Mouse (Mus musculus): ENCODE results near the gene Rapgef6. TPM values are rescaled to one million over a fixed set of nuclear protein-coding genes. Genes with fewer than 3 reads are reported as not detected.

The Rapgef6 gene
- polyA plus RNA-seq, 1 experiment from 2014 or later: 33.1 TPM

DNA sequence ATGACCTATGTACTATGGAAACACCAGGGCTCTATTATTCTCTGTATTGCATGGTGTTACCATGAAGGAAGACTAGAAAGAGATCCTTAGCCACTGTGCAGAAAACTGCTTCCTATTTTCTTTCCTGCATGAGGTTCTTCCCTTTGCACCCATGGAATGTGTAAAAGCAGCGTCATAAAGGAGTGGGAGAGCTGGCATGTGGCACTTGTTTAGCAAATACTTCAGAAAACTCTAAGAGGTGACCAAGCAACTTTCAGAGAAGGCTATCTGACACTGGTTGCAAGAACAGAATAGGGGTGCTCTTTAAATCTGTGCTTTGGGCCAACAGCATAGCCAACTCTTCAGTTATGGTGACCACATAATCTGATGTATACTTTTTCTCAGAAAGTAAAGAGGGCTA lies 212.5 kb downstream of the Rapgef6 start:
- no peaks in the 10 kb centered on the region for H3K4me1 ChIP-seq
- peaks cover 21% of the 10 kb centered on the region for H3K36me3 ChIP-seq
- no peak overlapping the region for H3K9ac ChIP-seq
- H3K9me3 ChIP-seq (replicated peaks): no peaks in the 10 kb centered on the region
- no peak overlapping the region for H3K4me2 ChIP-seq (replicated peaks)
- H3K27me3 ChIP-seq: no peaks in the 10 kb centered on the region
- 54% methylated on average over 1 of the region's 1 CpGs for WGBS
- no peak overlapping the region for H3K27ac ChIP-seq (replicated peaks)
- no peak overlapping the region for H3K4me3 ChIP-seq (replicated peaks)
- no peak for ATAC-seq (ENCODE audit: insufficient number of reproducible peaks, low FRiP score, low TSS enrichment, low read depth)

DNA sequence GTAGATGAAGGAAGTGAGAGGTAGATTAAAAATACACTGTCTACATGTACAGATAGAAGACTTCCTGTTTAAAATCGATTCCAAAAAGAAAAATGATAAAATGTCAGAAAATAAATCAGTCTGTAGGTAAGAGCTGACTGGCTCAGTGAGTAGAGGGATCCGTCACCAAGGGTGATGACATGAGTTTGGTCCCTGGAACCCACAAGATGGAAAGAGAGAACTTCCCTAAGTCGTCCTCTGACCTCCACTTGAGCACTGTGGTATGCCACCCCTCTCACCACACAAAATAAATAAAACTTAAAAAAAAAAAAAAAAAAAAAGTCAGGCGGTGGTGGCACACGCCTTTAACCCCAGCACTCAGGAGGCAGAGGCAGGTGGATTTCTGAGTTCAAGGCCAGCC lies 214.3 kb downstream of the Rapgef6 start:
- Histone ChIP-seq H3K36me3 (peaks cover 24% of the 10 kb centered on the region), H3K4me1 (no peaks in the 10 kb centered on the region), H3K4me2 (replicated peaks) (no peak overlapping the region), H3K27ac (replicated peaks) (no peak overlapping the region), H3K4me3 (replicated peaks) (no peak overlapping the region), H3K9ac (no peak overlapping the region), H3K27me3 (no peaks in the 10 kb centered on the region), H3K9me3 (replicated peaks) (no peaks in the 10 kb centered on the region)
- no peak for ATAC-seq (ENCODE audit: insufficient number of reproducible peaks, low FRiP score, low TSS enrichment, low read depth)
- WGBS: 92% methylated on average over 5 of the region's 5 CpGs

DNA sequence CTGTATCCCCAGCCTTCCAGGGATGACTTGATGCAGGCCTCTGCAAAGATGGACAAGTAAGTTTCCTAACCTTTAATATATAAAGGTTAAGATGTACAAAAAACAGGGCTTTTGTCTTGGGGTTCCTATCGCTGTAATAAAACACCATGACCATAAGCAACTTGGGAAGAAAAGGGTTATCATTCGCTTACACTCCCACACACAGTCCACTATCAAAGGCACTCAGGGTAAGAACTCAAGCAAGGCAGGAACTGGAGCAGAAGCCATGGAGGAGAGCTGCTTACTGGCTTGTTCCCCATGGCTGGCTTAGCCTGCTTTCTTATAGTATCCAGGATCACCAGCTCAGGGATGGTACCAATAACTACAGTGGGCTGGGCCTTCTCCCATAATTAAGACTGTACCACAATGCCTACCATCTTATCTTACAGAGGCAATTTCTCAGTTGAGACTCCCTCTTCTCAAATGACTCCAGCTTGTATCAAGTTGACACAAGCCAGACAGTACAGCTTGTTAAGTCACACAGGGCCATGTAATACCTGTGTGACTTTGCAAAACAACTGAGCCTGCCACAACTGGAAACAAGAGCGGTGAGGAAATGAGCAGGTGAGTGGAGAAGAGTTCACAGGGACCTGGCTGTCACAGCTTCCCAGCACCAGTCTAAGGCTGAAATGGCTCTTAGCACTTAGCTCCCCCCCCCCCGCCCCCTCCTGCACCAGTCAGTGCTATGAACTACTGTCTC lies 216.5 kb downstream of the Rapgef6 start:
- Histone ChIP-seq H3K27ac (replicated peaks) (no peak overlapping the region), H3K27me3 (no peaks in the 10 kb centered on the region), H3K4me2 (replicated peaks) (no peak overlapping the region), H3K9me3 (replicated peaks) (no peaks in the 10 kb centered on the region), H3K4me3 (replicated peaks) (no peak overlapping the region), H3K4me1 (no peaks in the 10 kb centered on the region), H3K9ac (no peak overlapping the region), H3K36me3 (peaks cover 24% of the 10 kb centered on the region)
- ATAC-seq (ENCODE audit: insufficient number of reproducible peaks, low FRiP score, low TSS enrichment, low read depth): no peak
- WGBS: 89% methylated on average over 4 of the region's 4 CpGs

DNA sequence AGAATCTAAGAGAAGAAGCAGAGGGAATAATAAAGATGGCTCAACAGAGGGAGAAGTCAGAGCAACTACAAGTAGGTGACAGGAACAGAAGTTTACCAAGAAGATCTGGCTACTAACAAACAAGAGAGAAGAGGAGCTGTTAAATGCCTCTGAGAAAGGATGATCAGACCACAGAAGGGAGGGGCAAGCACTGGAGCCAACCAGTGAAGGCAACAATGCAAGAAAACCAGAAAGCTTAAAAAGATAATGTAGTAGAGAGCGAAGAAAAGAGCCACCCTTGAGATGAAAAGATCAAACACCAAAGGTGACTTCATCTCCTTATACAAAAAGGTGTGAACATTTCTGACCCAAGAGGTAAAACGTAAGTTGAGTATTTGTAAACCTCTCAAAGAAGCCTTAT lies 218.7 kb downstream of the Rapgef6 start:
- ATAC-seq (ENCODE audit: insufficient number of reproducible peaks, low FRiP score, low TSS enrichment, low read depth): no peak
- Histone ChIP-seq H3K27ac (replicated peaks) (no peak overlapping the region), H3K4me3 (replicated peaks) (no peak overlapping the region), H3K9me3 (replicated peaks) (no peaks in the 10 kb centered on the region), H3K9ac (no peak overlapping the region), H3K27me3 (no peaks in the 10 kb centered on the region), H3K4me1 (no peaks in the 10 kb centered on the region), H3K36me3 (peaks cover 18% of the 10 kb centered on the region), H3K4me2 (replicated peaks) (no peak overlapping the region)
- WGBS: 95% methylated on average over 2 of the region's 2 CpGs

DNA sequence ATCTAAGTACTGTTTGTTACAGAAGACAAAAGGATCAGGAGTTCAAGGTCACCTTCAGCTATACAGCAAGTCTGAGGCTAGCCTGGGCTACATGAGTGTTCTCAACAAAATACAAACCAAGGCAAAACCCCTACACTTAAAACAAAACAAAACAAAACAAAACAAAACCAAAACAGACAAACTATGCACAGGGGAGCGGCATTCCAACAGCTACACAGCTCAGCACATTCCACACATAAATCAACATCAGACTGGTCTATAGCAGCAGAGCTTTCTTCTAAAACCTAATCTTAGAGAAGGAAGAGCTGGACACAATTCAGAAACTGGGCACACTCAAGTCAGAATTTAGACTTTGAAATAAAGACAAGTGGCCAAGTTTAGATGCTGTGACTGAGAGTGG lies 221.6 kb downstream of the Rapgef6 start:
- 68% methylated on average over 1 of the region's 1 CpGs for WGBS
- no peak for ATAC-seq (ENCODE audit: insufficient number of reproducible peaks, low FRiP score, low TSS enrichment, low read depth)
- H3K27ac ChIP-seq (replicated peaks): no peak overlapping the region

More for the DNA sequence above, 221.6 kb downstream of the Rapgef6 start:
- no peaks in the 10 kb centered on the region for H3K9me3 ChIP-seq (replicated peaks)
- no peaks in the 10 kb centered on the region for H3K27me3 ChIP-seq
- H3K9ac ChIP-seq: no peak overlapping the region
- peaks cover 12% of the 10 kb centered on the region for H3K36me3 ChIP-seq
- no peak overlapping the region for H3K4me2 ChIP-seq (replicated peaks)
- no peak overlapping the region for H3K4me3 ChIP-seq (replicated peaks)
- H3K4me1 ChIP-seq: no peaks in the 10 kb centered on the region

Small RNAs within 50 kb of the gene (microRNA-seq; reads per million reads assigned to microRNA genes)
- gene Gm26116 (ENCODE audit: borderline number of aligned reads): not detected

Other genes with a start within 250 kb of the Rapgef6 start
- 2.7 and 5.7 TPM in 2 replicates for gene Acsl6, start 219.0 kb upstream of the Rapgef6 start, polyA plus RNA-seq (2015; fragmentation: Nextera tagmentation; extraction: Ambion mirVana)
- not detected in 2 replicates for gene Meikin, start 152.2 kb upstream of the Rapgef6 start, polyA plus RNA-seq (2015; fragmentation: Nextera tagmentation; extraction: Ambion mirVana)
- 9.9 and 10.6 TPM in 2 replicates for gene Fnip1, start 84.6 kb upstream of the Rapgef6 start, polyA plus RNA-seq (2015; fragmentation: Nextera tagmentation; extraction: Ambion mirVana)

Data from embryonic facial prominence, embryonic 15.5 days (tissue).